Mouse (Mus musculus) E14TG2a.4 (cell line): ENCODE measurements around the gene Tnfrsf14.

Source experiments
- H3K27me3 ChIP-seq: 2 replicates; pipeline ENCODE4 v1.6.1; 2014; ENCODE audit warnings: low read length, control low read depth; ENCODE audit not compliant: insufficient read depth
- H3K36me3 ChIP-seq: 2 replicates; pipeline ENCODE4 v1.6.1; 2014; ENCODE audit warnings: low read length, control low read depth; ENCODE audit not compliant: insufficient read depth
- H3K4me1 ChIP-seq: replicated peaks from 2 replicates; pipeline ENCODE4 v1.6.1; 2014; ENCODE audit warnings: low read depth, low read length, control low read depth
- H3K4me3 ChIP-seq: replicated peaks from 2 replicates; pipeline ENCODE4 v1.5.1; 2014; ENCODE audit warnings: mild to moderate bottlenecking, low read length
- H3K9me3 ChIP-seq: 2 replicates; pipeline ENCODE4 v1.6.1; 2014; ENCODE audit warnings: low read length, control low read depth
- CTCF ChIP-seq: conservative IDR thresholded peaks from 2 replicates; pipeline ENCODE4 v1.5.1; 2014; ENCODE audit warnings: low read length
- NANOG ChIP-seq: IDR thresholded peaks from 2 replicates; pipeline ENCODE4 v1.6.1; 2014; ENCODE audit warnings: borderline replicate concordance, low read length, mixed read lengths
- POU5F1 ChIP-seq: IDR thresholded peaks from 2 replicates; pipeline ENCODE4 v1.6.1; 2014; ENCODE audit warnings: low read length, borderline replicate concordance

The Tnfrsf14 gene

GRCm38 (mm10) chr4:154957289-154957993 lies 29.1 kb upstream of the Tnfrsf14 start:
- TF ChIP-seq CTCF = no peak
- TF ChIP-seq POU5F1 = no peak
- H3K27me3 ChIP-seq = peaks cover 96% of the 10 kb centered on the region
- H3K36me3 ChIP-seq = no peaks in the 10 kb centered on the region

GRCm38 (mm10) chr4:154956604-154957003 lies 28.2 kb upstream of the Tnfrsf14 start:
- Histone ChIP-seq H3K4me3 (0 out of 2 replicates have a peak overlapping the region, but pooled peaks have one; percentile 3), H3K9me3 (no peaks in the 10 kb centered on the region), H3K4me1 (peaks cover 67% of the 10 kb centered on the region), H3K36me3 (no peaks in the 10 kb centered on the region), H3K27me3 (peaks cover 96% of the 10 kb centered on the region)
- no peak for TF ChIP-seq NANOG
- no peak for TF ChIP-seq POU5F1
- no peak for TF ChIP-seq CTCF

More at GRCm38 (mm10) chr4:154957289-154957993, 29.1 kb upstream of the Tnfrsf14 start:
- peak overlapping the region; percentile 45 for H3K4me3 ChIP-seq
- peaks cover 73% of the 10 kb centered on the region for H3K4me1 ChIP-seq
- H3K9me3 ChIP-seq = no peaks in the 10 kb centered on the region

GRCm38 (mm10) chr4:154952461-154953241 lies 24.3 kb upstream of the Tnfrsf14 start:
- TF ChIP-seq POU5F1 (no peak), NANOG (no peak), CTCF (no peak)
- H3K4me1 ChIP-seq = peaks cover 46% of the 10 kb centered on the region
- H3K9me3 ChIP-seq = no peaks in the 10 kb centered on the region
- peak overlapping the region; percentile 57 for H3K4me3 ChIP-seq
- H3K36me3 ChIP-seq = no peaks in the 10 kb centered on the region
- peaks cover 89% of the 10 kb centered on the region for H3K27me3 ChIP-seq

- no peaks in the 10 kb centered on the region for H3K36me3 ChIP-seq
- peaks cover 62% of the 10 kb centered on the region for H3K27me3 ChIP-seq
- H3K4me3 ChIP-seq = no peak overlapping the region
- no peak for TF ChIP-seq CTCF
- no peak for TF ChIP-seq POU5F1
- TF ChIP-seq NANOG = no peak
- no peaks in the 10 kb centered on the region for H3K9me3 ChIP-seq
- peaks cover 44% of the 10 kb centered on the region for H3K4me1 ChIP-seq
Observed at GRCm38 (mm10) chr4:154949589-154949982, 21.2 kb upstream of the Tnfrsf14 start.

GRCm38 (mm10) chr4:154948940-154949588 lies 20.7 kb upstream of the Tnfrsf14 start:
- peaks cover 41% of the 10 kb centered on the region for H3K4me1 ChIP-seq
- H3K27me3 ChIP-seq = peaks cover 57% of the 10 kb centered on the region
- no peak overlapping the region for H3K4me3 ChIP-seq
- no peaks in the 10 kb centered on the region for H3K9me3 ChIP-seq
- no peak for TF ChIP-seq POU5F1
- TF ChIP-seq NANOG = no peak
- TF ChIP-seq CTCF = no peak
- no peaks in the 10 kb centered on the region for H3K36me3 ChIP-seq

- Histone ChIP-seq H3K4me1 (peaks cover 41% of the 10 kb centered on the region), H3K36me3 (no peaks in the 10 kb centered on the region), H3K4me3 (no peak overlapping the region), H3K9me3 (no peaks in the 10 kb centered on the region), H3K27me3 (peaks cover 49% of the 10 kb centered on the region)
- no peak for TF ChIP-seq NANOG
- no peak for TF ChIP-seq CTCF
- no peak for TF ChIP-seq POU5F1
Observed at GRCm38 (mm10) chr4:154948066-154948939, 19.9 kb upstream of the Tnfrsf14 start.

GRCm38 (mm10) chr4:154946319-154946718 lies 18.0 kb upstream of the Tnfrsf14 start:
- Histone ChIP-seq H3K9me3 (no peaks in the 10 kb centered on the region), H3K4me1 (peaks cover 44% of the 10 kb centered on the region), H3K4me3 (peak overlapping the region; percentile 69), H3K27me3 (peaks cover 29% of the 10 kb centered on the region), H3K36me3 (no peaks in the 10 kb centered on the region)
- TF ChIP-seq CTCF (no peak), NANOG (no peak), POU5F1 (no peak)
